Mouse (Mus musculus): Measurements from ENCODE around the gene Fnbp1. TPM values are rescaled to one million over a fixed set of nuclear protein-coding genes. Genes with fewer than 3 reads are reported as not detected.
"Not testable (repeated sequence)": the region's sequence is repeated elsewhere in the genome, so short reads cannot be mapped to it uniquely, and the experiment has no call there.

The Fnbp1 gene
- 13.9 and 17.5 TPM in 2 replicates for polyA plus RNA-seq (2014; fragmentation: Nextera tagmentation; extraction: Ambion mirVana)

DNA sequence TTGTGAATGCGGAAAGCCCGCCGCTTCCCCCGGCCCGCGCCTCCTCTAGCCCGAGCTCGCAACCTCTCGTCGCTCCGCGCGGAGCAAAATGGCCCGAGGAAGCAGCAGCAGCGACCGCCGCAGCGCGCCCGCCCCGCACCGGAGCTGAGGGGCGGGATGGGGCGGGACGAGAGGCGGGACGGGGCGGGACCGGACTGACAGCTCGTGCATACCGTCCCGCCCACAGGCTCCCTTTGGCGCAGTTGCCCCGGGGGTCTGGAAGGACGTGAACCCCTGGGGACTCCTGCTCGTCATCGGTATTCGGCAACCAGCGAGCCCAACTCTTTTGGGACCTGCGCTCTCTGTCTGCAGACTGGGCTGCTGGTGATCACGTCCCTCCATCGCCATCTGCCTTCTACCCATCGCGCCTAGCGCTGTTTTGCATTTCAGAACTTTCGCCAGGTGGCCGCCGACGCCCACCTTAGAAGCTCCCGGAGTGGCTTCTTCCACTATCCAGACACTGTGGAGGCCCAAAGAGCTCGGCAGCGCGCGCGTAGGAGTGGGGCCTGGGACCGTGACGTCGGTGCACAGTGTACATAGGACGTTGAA lies at the start of gene Fnbp1:
TSS of gene Fnbp1 (minus strand) at position 142 of the 588 bp plus-strand sequence.
- no peaks in the 10 kb centered on the region for H3K27me3 ChIP-seq (ENCODE audit: control insufficient read depth, insufficient read depth, low read length)
- DNase-seq (ENCODE audit: low spot score), result peak; percentile 87
- H3K36me3 ChIP-seq (ENCODE audit: control insufficient read depth, insufficient read depth, low read length), result no peaks in the 10 kb centered on the region; the same call in 1 of the 2 replicates
- H3K27ac ChIP-seq (replicated peaks; ENCODE audit: low read depth, low read length), result no peak within 1 kb of the TSS
- peak within 1 kb of the TSS; percentile 91 for H3K9ac ChIP-seq (ENCODE audit: low read length)
- H3K9me3 ChIP-seq (ENCODE audit: control insufficient read depth, low read length), result no peaks in the 10 kb centered on the region
- peak within 1 kb of the TSS; percentile 81 for H3K4me3 ChIP-seq (ENCODE audit: low read depth, low read length)
- H3K4me1 ChIP-seq (ENCODE audit: control insufficient read depth, insufficient read depth, low read length), result peaks cover 3% of the 10 kb centered on the region
- 1% methylated on average over 50 of the region's 59 CpGs for WGBS
- peak within 1 kb of the TSS; percentile 98 for H3K4me2 ChIP-seq (ENCODE audit: low read depth, severe bottlenecking)
- peak; percentile 87 for ATAC-seq (ENCODE audit: insufficient number of reproducible peaks, low FRiP score, low TSS enrichment, low read depth)

DNA sequence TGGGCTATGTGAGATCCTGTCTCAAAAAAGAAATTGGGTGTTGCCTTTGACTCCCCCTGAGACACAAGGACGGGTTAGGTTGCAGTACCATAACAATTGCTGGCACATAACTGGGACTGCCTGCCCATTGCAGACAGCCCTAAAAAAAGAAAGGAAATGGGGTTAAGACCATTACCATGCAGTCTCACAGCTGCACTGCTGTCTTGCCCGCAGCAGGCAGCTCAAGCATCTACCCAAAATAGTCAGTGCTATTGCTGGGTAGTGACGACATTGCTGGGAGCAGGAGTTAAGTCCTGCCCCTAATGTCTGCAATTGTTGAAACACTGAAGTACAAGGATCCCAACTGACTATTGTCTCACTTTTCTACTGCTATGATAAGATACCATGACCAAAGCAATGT lies 47.8 kb upstream of the Fnbp1 start:
- DNase-seq (ENCODE audit: low spot score), result no peak
- H3K4me2 ChIP-seq (ENCODE audit: low read depth, severe bottlenecking), result no peak overlapping the region
- WGBS, result 94% methylated on average over 3 of the region's 3 CpGs
- H3K27me3 ChIP-seq (ENCODE audit: control insufficient read depth, insufficient read depth, low read length), result no peaks in the 10 kb centered on the region
- no peaks in the 10 kb centered on the region for H3K9me3 ChIP-seq (ENCODE audit: control insufficient read depth, low read length)
- H3K4me3 ChIP-seq (ENCODE audit: low read depth, low read length), result no peak overlapping the region
- H3K36me3 ChIP-seq (ENCODE audit: control insufficient read depth, insufficient read depth, low read length), result peaks cover 24% of the 10 kb centered on the region
- no peak for ATAC-seq (ENCODE audit: insufficient number of reproducible peaks, low FRiP score, low TSS enrichment, low read depth)
- no peak overlapping the region for H3K27ac ChIP-seq (replicated peaks; ENCODE audit: low read depth, low read length)
- no peak overlapping the region for H3K9ac ChIP-seq (ENCODE audit: low read length)
- no peaks in the 10 kb centered on the region for H3K4me1 ChIP-seq (ENCODE audit: control insufficient read depth, insufficient read depth, low read length)

DNA sequence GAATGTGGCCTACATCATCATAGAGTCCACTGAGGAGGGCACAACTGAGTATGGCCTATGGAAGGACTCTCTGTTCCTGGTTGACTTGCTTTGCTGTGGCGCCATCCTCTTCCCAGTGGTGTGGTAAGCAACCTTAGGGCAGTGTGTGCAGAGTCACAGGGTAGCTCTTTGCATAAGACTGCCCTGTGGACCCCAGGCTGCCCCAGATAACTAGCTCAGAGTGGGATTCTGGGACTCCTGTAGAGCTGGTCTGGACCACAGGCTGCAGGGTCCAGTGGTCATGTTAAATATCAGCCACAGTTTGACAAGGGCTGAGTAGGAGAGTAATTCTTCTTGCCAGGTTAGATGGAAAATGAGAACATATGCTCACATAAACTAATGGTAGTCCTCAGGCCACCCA lies 46.9 kb upstream of the Fnbp1 start:
- Histone ChIP-seq H3K9me3 (ENCODE audit: control insufficient read depth, low read length) (no peaks in the 10 kb centered on the region), H3K27ac (replicated peaks; ENCODE audit: low read depth, low read length) (no peak overlapping the region), H3K4me3 (ENCODE audit: low read depth, low read length) (no peak overlapping the region), H3K27me3 (ENCODE audit: control insufficient read depth, insufficient read depth, low read length) (no peaks in the 10 kb centered on the region), H3K4me1 (ENCODE audit: control insufficient read depth, insufficient read depth, low read length) (no peaks in the 10 kb centered on the region), H3K9ac (ENCODE audit: low read length) (no peak overlapping the region), H3K4me2 (ENCODE audit: low read depth, severe bottlenecking) (no peak overlapping the region), H3K36me3 (ENCODE audit: control insufficient read depth, insufficient read depth, low read length) (peaks cover 24% of the 10 kb centered on the region)
- DNase-seq (ENCODE audit: low spot score), result no peak
- no peak for ATAC-seq (ENCODE audit: insufficient number of reproducible peaks, low FRiP score, low TSS enrichment, low read depth)
- WGBS, result 95% methylated on average over 1 of the region's 1 CpGs

DNA sequence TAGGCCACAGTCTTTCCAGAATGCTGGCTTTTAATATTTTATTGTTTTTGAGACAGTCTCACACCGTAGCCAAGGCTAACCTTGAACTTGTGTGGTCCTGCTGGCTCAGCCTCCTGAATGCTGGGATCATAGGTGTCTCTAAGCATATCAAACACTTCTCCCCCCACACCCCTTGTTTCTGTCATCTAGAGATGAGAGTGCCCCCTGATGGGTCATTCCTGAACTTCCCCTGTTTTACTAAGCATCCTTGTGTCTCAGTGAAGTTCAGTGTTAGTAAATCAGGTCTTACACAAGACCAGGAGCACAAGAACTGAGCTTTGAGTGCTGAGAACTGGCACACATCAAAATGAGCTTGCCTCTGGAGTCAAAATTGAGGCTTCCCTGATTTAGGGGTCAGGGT lies 42.0 kb upstream of the Fnbp1 start:
- DNase-seq (ENCODE audit: low spot score) (no peak), ATAC-seq (ENCODE audit: insufficient number of reproducible peaks, low FRiP score, low TSS enrichment, low read depth) (no peak)
- H3K9me3 ChIP-seq (ENCODE audit: control insufficient read depth, low read length), result no peaks in the 10 kb centered on the region
- H3K9ac ChIP-seq (ENCODE audit: low read length), result no peak overlapping the region
- WGBS, result 94% methylated on average over 1 of the region's 1 CpGs
- H3K27ac ChIP-seq (replicated peaks; ENCODE audit: low read depth, low read length), result no peak overlapping the region
- H3K4me2 ChIP-seq (ENCODE audit: low read depth, severe bottlenecking), result no peak overlapping the region
- no peak overlapping the region for H3K4me3 ChIP-seq (ENCODE audit: low read depth, low read length)
- no peaks in the 10 kb centered on the region for H3K4me1 ChIP-seq (ENCODE audit: control insufficient read depth, insufficient read depth, low read length)
- H3K27me3 ChIP-seq (ENCODE audit: control insufficient read depth, insufficient read depth, low read length), result no peaks in the 10 kb centered on the region
- peaks cover 12% of the 10 kb centered on the region for H3K36me3 ChIP-seq (ENCODE audit: control insufficient read depth, insufficient read depth, low read length)

DNA sequence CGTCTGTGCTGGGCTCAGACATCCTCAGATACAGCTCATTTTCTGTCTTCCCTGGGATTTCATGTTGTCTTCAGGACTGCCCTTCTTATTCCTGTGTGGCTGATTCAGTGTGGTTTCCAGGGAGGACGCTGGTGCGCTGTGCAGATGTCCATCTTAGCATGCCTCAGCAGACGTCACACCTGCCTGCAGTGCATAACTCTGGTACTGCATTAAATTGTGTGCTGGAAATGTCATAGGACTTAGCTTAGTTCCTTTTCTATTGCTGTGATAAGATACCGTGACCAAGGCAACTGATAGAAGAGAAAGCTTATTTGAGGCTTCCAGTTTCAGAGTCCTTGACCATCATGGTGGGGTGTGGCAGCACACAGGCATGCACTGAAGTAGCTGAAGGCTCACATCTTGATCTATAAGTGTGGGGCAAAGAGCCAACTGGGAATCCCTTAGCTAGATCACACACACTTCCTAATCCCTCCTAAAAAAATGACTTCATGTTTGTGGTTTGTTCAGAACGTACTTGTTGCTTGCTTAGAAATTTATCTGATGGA lies 41.0 kb upstream of the Fnbp1 start:
- no peak overlapping the region for H3K4me3 ChIP-seq (ENCODE audit: low read depth, low read length)
- no peaks in the 10 kb centered on the region for H3K9me3 ChIP-seq (ENCODE audit: control insufficient read depth, low read length)
- no peaks in the 10 kb centered on the region for H3K27me3 ChIP-seq (ENCODE audit: control insufficient read depth, insufficient read depth, low read length)
- no peaks in the 10 kb centered on the region for H3K4me1 ChIP-seq (ENCODE audit: control insufficient read depth, insufficient read depth, low read length)
- no peak for ATAC-seq (ENCODE audit: insufficient number of reproducible peaks, low FRiP score, low TSS enrichment, low read depth)
- WGBS, result 91% methylated on average over 6 of the region's 6 CpGs
- no peak overlapping the region for H3K9ac ChIP-seq (ENCODE audit: low read length)
- H3K27ac ChIP-seq (replicated peaks; ENCODE audit: low read depth, low read length), result no peak overlapping the region
- DNase-seq (ENCODE audit: low spot score), result no peak
- no peak overlapping the region for H3K4me2 ChIP-seq (ENCODE audit: low read depth, severe bottlenecking)
- peaks cover 13% of the 10 kb centered on the region for H3K36me3 ChIP-seq (ENCODE audit: control insufficient read depth, insufficient read depth, low read length)

DNA sequence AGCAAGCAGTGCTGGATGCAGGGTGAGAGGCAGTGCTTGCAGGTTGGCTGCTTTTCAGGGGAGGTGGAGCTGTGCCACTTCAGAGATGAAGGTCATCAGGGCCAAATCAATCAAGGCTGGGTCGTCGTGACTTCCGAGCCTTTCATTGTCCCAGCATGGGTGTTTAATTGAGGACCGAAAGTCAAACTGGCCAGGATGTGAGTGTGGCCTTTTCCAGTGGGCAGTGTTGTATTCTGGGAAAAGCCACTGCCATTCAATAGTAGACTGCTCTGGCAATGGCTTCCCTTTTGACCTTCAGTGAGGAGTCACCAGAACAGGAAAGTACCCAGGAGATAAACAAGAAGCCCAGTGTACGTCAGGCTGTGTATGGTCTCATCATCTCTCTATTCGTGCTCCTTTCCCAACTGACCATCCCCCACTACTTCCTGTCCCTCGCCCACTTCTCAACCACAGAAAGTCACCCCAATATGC lies 38.3 kb upstream of the Fnbp1 start:
- H3K9me3 ChIP-seq (ENCODE audit: control insufficient read depth, low read length), result no peaks in the 10 kb centered on the region
- WGBS, result 68% methylated on average over 7 of the region's 7 CpGs
- DNase-seq (ENCODE audit: low spot score) (no peak), ATAC-seq (ENCODE audit: insufficient number of reproducible peaks, low FRiP score, low TSS enrichment, low read depth) (no peak)
- no peak overlapping the region for H3K9ac ChIP-seq (ENCODE audit: low read length)
- no peak overlapping the region for H3K4me3 ChIP-seq (ENCODE audit: low read depth, low read length)
- H3K27ac ChIP-seq (replicated peaks; ENCODE audit: low read depth, low read length), result no peak overlapping the region
- no peaks in the 10 kb centered on the region for H3K4me1 ChIP-seq (ENCODE audit: control insufficient read depth, insufficient read depth, low read length)
- no peaks in the 10 kb centered on the region for H3K27me3 ChIP-seq (ENCODE audit: control insufficient read depth, insufficient read depth, low read length)
- H3K4me2 ChIP-seq (ENCODE audit: low read depth, severe bottlenecking), result no peak overlapping the region
- H3K36me3 ChIP-seq (ENCODE audit: control insufficient read depth, insufficient read depth, low read length), result peaks cover 20% of the 10 kb centered on the region

DNA sequence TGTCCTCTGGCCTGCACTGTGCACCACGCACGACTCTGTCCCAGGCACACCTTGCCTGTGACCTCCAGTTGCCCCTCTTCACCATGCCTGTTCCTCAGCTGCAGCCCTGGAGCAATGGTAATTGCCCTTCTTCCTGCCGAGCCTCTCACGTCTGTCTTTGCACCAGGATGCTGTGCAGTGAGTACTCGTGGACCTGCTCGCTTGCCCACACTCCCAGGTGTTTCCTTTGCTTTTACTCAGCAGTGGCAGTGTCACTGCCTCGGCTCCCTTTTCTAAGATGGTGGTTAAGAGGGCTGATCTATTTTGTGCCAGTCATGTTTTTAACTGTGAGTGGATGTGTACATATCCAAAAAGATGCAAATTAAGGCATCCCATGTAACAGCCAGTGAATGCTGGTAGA lies 37.7 kb upstream of the Fnbp1 start:
- Histone ChIP-seq H3K4me2 (ENCODE audit: low read depth, severe bottlenecking) (no peak overlapping the region), H3K4me1 (ENCODE audit: control insufficient read depth, insufficient read depth, low read length) (no peaks in the 10 kb centered on the region), H3K27ac (replicated peaks; ENCODE audit: low read depth, low read length) (no peak overlapping the region), H3K9ac (ENCODE audit: low read length) (no peak overlapping the region), H3K27me3 (ENCODE audit: control insufficient read depth, insufficient read depth, low read length) (no peaks in the 10 kb centered on the region), H3K36me3 (ENCODE audit: control insufficient read depth, insufficient read depth, low read length) (peaks cover 20% of the 10 kb centered on the region), H3K4me3 (ENCODE audit: low read depth, low read length) (no peak overlapping the region), H3K9me3 (ENCODE audit: control insufficient read depth, low read length) (no peaks in the 10 kb centered on the region)
- DNase-seq (ENCODE audit: low spot score), result no peak
- no peak for ATAC-seq (ENCODE audit: insufficient number of reproducible peaks, low FRiP score, low TSS enrichment, low read depth)
- 71% methylated on average over 7 of the region's 7 CpGs for WGBS

DNA sequence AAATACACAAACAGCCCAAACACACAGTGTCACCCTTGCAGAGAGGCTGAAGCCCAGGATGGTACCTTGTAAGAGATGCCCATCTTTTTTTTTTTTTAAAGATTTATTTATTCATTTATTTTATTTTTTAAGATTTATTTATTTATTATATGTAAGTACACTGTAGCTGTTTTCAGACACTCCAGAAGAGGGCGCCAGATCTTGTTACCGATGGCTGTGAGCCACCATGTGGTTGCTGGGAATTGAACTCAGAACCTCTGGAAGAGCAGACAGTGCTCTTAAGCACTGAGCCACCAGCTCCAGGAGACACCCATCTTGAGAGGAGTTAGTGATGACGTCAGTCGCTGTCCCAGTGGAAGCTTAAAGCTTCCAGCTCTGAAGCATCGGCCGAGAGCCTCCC lies 36.8 kb upstream of the Fnbp1 start:
- H3K27me3 ChIP-seq (ENCODE audit: control insufficient read depth, insufficient read depth, low read length); H3K27ac ChIP-seq (replicated peaks; ENCODE audit: low read depth, low read length); H3K9me3 ChIP-seq (ENCODE audit: control insufficient read depth, low read length); H3K9ac ChIP-seq (ENCODE audit: low read length); H3K4me2 ChIP-seq (ENCODE audit: low read depth, severe bottlenecking); H3K4me3 ChIP-seq (ENCODE audit: low read depth, low read length); DNase-seq (ENCODE audit: low spot score); H3K4me1 ChIP-seq (ENCODE audit: control insufficient read depth, insufficient read depth, low read length); ATAC-seq (ENCODE audit: insufficient number of reproducible peaks, low FRiP score, low TSS enrichment, low read depth): not testable (repeated sequence)
- 84% methylated on average over 6 of the region's 6 CpGs for WGBS
- H3K36me3 ChIP-seq (ENCODE audit: control insufficient read depth, insufficient read depth, low read length), result peaks cover 20% of the 10 kb centered on the region

DNA sequence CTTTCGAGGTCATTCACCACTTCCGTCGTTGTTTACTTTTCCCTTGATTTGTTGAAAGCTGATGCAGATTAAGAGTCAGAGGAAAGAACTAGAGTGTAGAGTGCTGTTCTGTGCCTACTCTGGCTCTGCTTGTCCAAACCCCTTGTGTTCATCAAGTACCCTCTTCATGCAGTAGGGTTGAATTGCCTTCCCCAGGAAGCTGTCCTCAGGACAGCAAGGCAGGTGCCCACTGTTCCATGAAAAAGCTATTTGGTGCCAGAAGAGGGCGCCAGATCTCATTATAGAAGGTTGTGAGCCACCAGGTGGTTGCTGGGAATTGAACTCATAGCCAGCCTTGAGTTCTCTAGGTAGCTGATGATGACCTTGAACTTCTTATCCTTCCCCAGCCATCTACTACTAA lies 31.5 kb upstream of the Fnbp1 start:
- H3K4me1 ChIP-seq (ENCODE audit: control insufficient read depth, insufficient read depth, low read length), result no peaks in the 10 kb centered on the region
- peaks cover 27% of the 10 kb centered on the region for H3K36me3 ChIP-seq (ENCODE audit: control insufficient read depth, insufficient read depth, low read length)
- no peak for ATAC-seq (ENCODE audit: insufficient number of reproducible peaks, low FRiP score, low TSS enrichment, low read depth)
- H3K4me2 ChIP-seq (ENCODE audit: low read depth, severe bottlenecking), result no peak overlapping the region
- no peaks in the 10 kb centered on the region for H3K9me3 ChIP-seq (ENCODE audit: control insufficient read depth, low read length)
- no peaks in the 10 kb centered on the region for H3K27me3 ChIP-seq (ENCODE audit: control insufficient read depth, insufficient read depth, low read length)
- no peak for DNase-seq (ENCODE audit: low spot score)
- no peak overlapping the region for H3K27ac ChIP-seq (replicated peaks; ENCODE audit: low read depth, low read length)
- H3K4me3 ChIP-seq (ENCODE audit: low read depth, low read length), result no peak overlapping the region
- no peak overlapping the region for H3K9ac ChIP-seq (ENCODE audit: low read length)
- WGBS, result 79% methylated on average over 4 of the region's 4 CpGs
